Mouse (Mus musculus) midbrain, postnatal 0 days (tissue): Measurements from ENCODE around the gene Emc4. TPM values are rescaled to one million over a fixed set of nuclear protein-coding genes. Genes with fewer than 3 reads are reported as not detected.

Experiments
- ATAC-seq: fragments of 200-750 bp; cut with Nextera tagmentation; 2 replicates; pipeline ENCODE4 v1.8.0; 2017; ENCODE audit warnings: moderate number of reproducible peaks, mild to moderate bottlenecking, moderate TSS enrichment, moderate library complexity; ENCODE audit not compliant: low FRiP score
- DNase-seq: peaks from one replicate; pipeline ENCODE4 v3.0.0-alpha.2; 2015; ENCODE audit warnings: low spot score
- H3K27ac ChIP-seq: fragments of 300-500 bp; sonication (generic); 2 replicates; pipeline ENCODE4 v1.5.1; 2014; ENCODE audit warnings: low read depth, mild to moderate bottlenecking, low read length, mixed read lengths
- H3K27me3 ChIP-seq: fragments of 300-500 bp; sonication (generic); 2 replicates; pipeline ENCODE4 v1.6.1; 2014; ENCODE audit warnings: low read length, control low read depth, mixed read lengths; ENCODE audit not compliant: insufficient read depth
- H3K36me3 ChIP-seq: fragments of 300-500 bp; sonication (generic); 2 replicates; pipeline ENCODE4 v1.6.1; 2014; ENCODE audit warnings: low read length, control low read depth, mixed read lengths; ENCODE audit not compliant: insufficient read depth
- H3K4me1 ChIP-seq: fragments of 300-500 bp; sonication (generic); 2 replicates; pipeline ENCODE4 v1.6.1; 2014; ENCODE audit warnings: mild to moderate bottlenecking, control low read depth, antibody characterized with exemption, low read length, mixed read lengths; ENCODE audit not compliant: insufficient read depth
- H3K4me2 ChIP-seq: fragments of 300-500 bp; sonication (generic); 2 replicates; pipeline ENCODE4 v1.6.1; 2014; ENCODE audit warnings: low read depth, mild to moderate bottlenecking, low read length, mixed read lengths; ENCODE audit not compliant: poor library complexity, severe bottlenecking
- H3K4me3 ChIP-seq: fragments of 300-500 bp; sonication (generic); 2 replicates; pipeline ENCODE4 v1.5.1; 2014; ENCODE audit warnings: low read depth, mild to moderate bottlenecking, low read length, moderate library complexity
- H3K9ac ChIP-seq: fragments of 300-500 bp; sonication (generic); replicated peaks from 2 replicates; pipeline ENCODE4 v1.6.1; 2014; ENCODE audit warnings: mild to moderate bottlenecking, low read length, moderate library complexity, mixed read lengths; ENCODE audit not compliant: poor library complexity, severe bottlenecking
- H3K9me3 ChIP-seq: fragments of 300-500 bp; sonication (generic); 2 replicates; pipeline ENCODE4 v1.6.1; 2016; ENCODE audit warnings: low read length, control low read depth
- CTCF ChIP-seq: IDR thresholded peaks from 2 replicates; pipeline ENCODE4 v1.5.1; 2016; ENCODE audit warnings: antibody characterized with exemption, mild to moderate bottlenecking
- WGBS: fragments of 180-500 bp; shearing (Covaris S2); extraction: QIAGEN DNeasy Blood & Tissue Kit; methylation state at CpG from one replicate; pipeline ENCODE4 v1.1.7; 2014; 5-methylcytosine and 5-hydroxymethylcytosine counted together
- polyA plus RNA-seq: library from polyadenylated mRNA; unstranded; fragments of >200 nt; fragmentation: Nextera tagmentation; extraction: Ambion mirVana; gene quantifications from 2 replicates; pipeline ENCODE4 v1.2.1, GENCODE M21; 2015
- total RNA-seq: library from RNA; depleted of rRNA; stranded (reverse); fragments of >200 nt; gene quantifications from 2 replicates; pipeline ENCODE4 v1.2.3, GENCODE M21; 2014; rRNA removed

The Emc4 gene
- total RNA-seq (113 and 129 TPM in 2 replicates), polyA plus RNA-seq (219 and 242 TPM in 2 replicates)

- DNase-seq (peak; percentile 95), ATAC-seq (peak; percentile 92)
- 1% methylated on average over 46 of the region's 46 CpGs for WGBS
Measured at GRCm38 (mm10) chr2:112367726-112368673, at the start of gene Emc4. Gene Emc4, minus strand, starts transcription at chr2:112368027.

GRCm38 (mm10) chr2:112407030-112407429, 39.2 kb upstream of the Emc4 start:
- 91% methylated on average over 3 of the region's 3 CpGs for WGBS
- TF ChIP-seq CTCF: no peak
- Histone ChIP-seq H3K4me2 (no peak overlapping the region), H3K9me3 (no peaks in the 10 kb centered on the region), H3K9ac (no peak overlapping the region), H3K27ac (no peak overlapping the region), H3K4me1 (no peaks in the 10 kb centered on the region), H3K36me3 (peaks cover 10% of the 10 kb centered on the region), H3K27me3 (no peaks in the 10 kb centered on the region), H3K4me3 (no peak overlapping the region)
- no peak for ATAC-seq
- DNase-seq: no peak

More at GRCm38 (mm10) chr2:112367726-112368673, at the start of gene Emc4:
- peak within 1 kb of the TSS; percentile 86 for H3K4me3 ChIP-seq
- H3K9me3 ChIP-seq: no peaks in the 10 kb centered on the region
- H3K4me1 ChIP-seq: no peaks in the 10 kb centered on the region
- H3K27me3 ChIP-seq: no peaks in the 10 kb centered on the region
- peak within 1 kb of the TSS; percentile 91 for H3K4me2 ChIP-seq
- peaks cover 13% of the 10 kb centered on the region; the same call in 1 of the 2 replicates for H3K36me3 ChIP-seq
- H3K9ac ChIP-seq: peak within 1 kb of the TSS; percentile 82
- TF ChIP-seq CTCF: 0 out of 2 replicates have a peak, but pooled peaks have one; percentile 23
- peak within 1 kb of the TSS; percentile 68 for H3K27ac ChIP-seq

- no peak overlapping the region for H3K4me2 ChIP-seq
- 66% methylated on average over 1 of the region's 1 CpGs for WGBS
- no peaks in the 10 kb centered on the region for H3K27me3 ChIP-seq
- no peak overlapping the region for H3K27ac ChIP-seq
- DNase-seq (no peak), ATAC-seq (no peak)
- no peak for TF ChIP-seq CTCF
- no peak overlapping the region for H3K9ac ChIP-seq
- H3K4me3 ChIP-seq: no peak overlapping the region
- H3K36me3 ChIP-seq: no peaks in the 10 kb centered on the region
- H3K9me3 ChIP-seq: no peaks in the 10 kb centered on the region
- no peaks in the 10 kb centered on the region for H3K4me1 ChIP-seq
Measured at GRCm38 (mm10) chr2:112396649-112397048, 28.8 kb upstream of the Emc4 start.

GRCm38 (mm10) chr2:112393958-112394357, 26.1 kb upstream of the Emc4 start:
- Histone ChIP-seq H3K9ac (no peak overlapping the region), H3K27ac (no peak overlapping the region), H3K4me2 (no peak overlapping the region), H3K4me3 (no peak overlapping the region), H3K36me3 (no peaks in the 10 kb centered on the region), H3K4me1 (no peaks in the 10 kb centered on the region), H3K27me3 (no peaks in the 10 kb centered on the region), H3K9me3 (no peaks in the 10 kb centered on the region)
- ATAC-seq: no peak
- DNase-seq: no peak
- TF ChIP-seq CTCF: no peak

- ATAC-seq (no peak), DNase-seq (no peak)
- no peak overlapping the region for H3K4me2 ChIP-seq
- 95% methylated on average over 1 of the region's 1 CpGs for WGBS
- H3K27me3 ChIP-seq: no peaks in the 10 kb centered on the region
- no peak overlapping the region for H3K27ac ChIP-seq
- H3K36me3 ChIP-seq: no peaks in the 10 kb centered on the region
- no peaks in the 10 kb centered on the region for H3K4me1 ChIP-seq
- no peaks in the 10 kb centered on the region for H3K9me3 ChIP-seq
- H3K9ac ChIP-seq: no peak overlapping the region
- no peak overlapping the region for H3K4me3 ChIP-seq
- TF ChIP-seq CTCF: no peak
Measured at GRCm38 (mm10) chr2:112392689-112393088, 24.9 kb upstream of the Emc4 start.

GRCm38 (mm10) chr2:112391346-112392000, 23.6 kb upstream of the Emc4 start:
- H3K4me1 ChIP-seq: no peaks in the 10 kb centered on the region
- no peak for ATAC-seq
- no peak overlapping the region for H3K9ac ChIP-seq
- H3K4me2 ChIP-seq: no peak overlapping the region
- no peaks in the 10 kb centered on the region for H3K9me3 ChIP-seq
- H3K36me3 ChIP-seq: no peaks in the 10 kb centered on the region
- TF ChIP-seq CTCF: no peak
- no peak overlapping the region for H3K4me3 ChIP-seq
- no peaks in the 10 kb centered on the region for H3K27me3 ChIP-seq
- DNase-seq: no peak
- WGBS: 90% methylated on average over 4 of the region's 4 CpGs
- H3K27ac ChIP-seq: no peak overlapping the region
